Mouse (Mus musculus) lung, adult 2 months (tissue): ENCODE measurements around the gene Gm45713.

Source experiments
- CTCF ChIP-seq: fragments of 200-500 bp; IDR thresholded peaks from 2 replicates; pipeline ENCODE4 v1.5.1; 2011; ENCODE audit warnings: mild to moderate bottlenecking, low read length, control low read depth; ENCODE audit not compliant: insufficient read depth
- POLR2A ChIP-seq: fragments of 200-500 bp; IDR thresholded peaks from 2 replicates; pipeline ENCODE4 v1.6.1; 2011; ENCODE audit warnings: low read depth, mild to moderate bottlenecking, control low read depth, low read length, borderline replicate concordance; ENCODE audit errors: extremely low read depth

DNA sequence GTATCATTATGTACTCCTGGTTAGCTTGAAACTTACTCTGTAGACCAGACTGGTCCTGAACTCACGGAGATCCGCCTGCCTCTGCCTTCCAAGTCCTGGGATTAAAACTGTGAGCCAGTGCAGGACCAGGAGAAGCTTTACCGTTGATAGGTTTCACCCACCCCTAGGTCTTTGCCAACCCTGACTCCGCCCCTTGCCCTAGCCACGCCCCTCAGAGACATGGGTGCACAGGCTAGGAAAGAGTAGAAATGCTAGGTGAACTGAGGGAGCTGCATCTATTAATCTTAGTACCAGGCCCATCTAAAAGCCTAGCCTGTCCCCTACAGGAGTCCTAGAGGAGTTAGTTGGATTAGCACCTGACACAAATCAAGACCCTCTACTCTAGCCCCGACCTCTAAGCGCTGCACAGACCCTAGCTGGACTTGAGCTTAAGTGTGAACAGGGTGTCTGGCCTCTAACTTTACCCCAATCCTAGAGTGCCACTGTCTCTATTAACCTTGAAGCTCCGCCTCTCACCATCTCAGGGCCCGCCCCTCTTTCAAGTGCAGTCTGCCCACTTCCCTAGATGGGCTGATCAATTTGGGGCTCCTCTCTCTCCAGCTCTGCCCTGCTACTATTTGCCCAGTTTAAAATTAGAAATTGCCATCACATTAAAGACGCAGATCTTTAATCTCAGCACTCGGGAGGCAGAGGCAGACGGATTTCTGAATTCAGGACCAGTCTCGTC, 45.6 kb downstream of the Gm45713 start:
- TF ChIP-seq CTCF: no peak
- no peak for TF ChIP-seq POLR2A
